Mouse (Mus musculus): ENCODE measurements around the gene Tgfbr2.

DNA sequence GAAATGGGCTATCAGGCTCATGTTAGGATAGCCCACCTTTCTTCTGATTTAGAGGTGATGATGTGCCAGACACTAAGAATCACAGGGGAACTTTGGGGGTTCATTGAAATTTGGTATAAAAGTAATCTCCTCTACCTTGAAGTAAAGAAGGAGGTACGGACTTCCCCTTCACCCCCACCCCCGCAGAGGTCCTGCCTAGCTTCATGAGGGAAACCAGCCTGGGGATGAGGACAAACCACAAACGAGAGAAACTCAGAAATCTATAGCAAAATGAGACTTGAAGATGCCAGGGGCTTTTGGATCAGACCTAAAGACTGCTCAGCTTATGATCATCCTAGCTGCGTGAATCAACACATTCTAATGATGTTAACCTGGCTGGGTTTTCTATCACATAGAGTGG is 14.7 kb upstream of the Tgfbr2 start:
- TF ChIP-seq POLR2A (IDR thresholded peaks at IDR 0.05; ENCODE audit: low read depth, low read length) (no peak), CTCF (IDR thresholded peaks at IDR 0.05; ENCODE audit: extremely low read depth, insufficient read length, insufficient replicate concordance, low read depth, low read length) (no peak)

All from small intestine, adult 2 months (tissue).